8 mouse cellular contexts compared by ENCODE assay signal in the genomic region with DNA sequence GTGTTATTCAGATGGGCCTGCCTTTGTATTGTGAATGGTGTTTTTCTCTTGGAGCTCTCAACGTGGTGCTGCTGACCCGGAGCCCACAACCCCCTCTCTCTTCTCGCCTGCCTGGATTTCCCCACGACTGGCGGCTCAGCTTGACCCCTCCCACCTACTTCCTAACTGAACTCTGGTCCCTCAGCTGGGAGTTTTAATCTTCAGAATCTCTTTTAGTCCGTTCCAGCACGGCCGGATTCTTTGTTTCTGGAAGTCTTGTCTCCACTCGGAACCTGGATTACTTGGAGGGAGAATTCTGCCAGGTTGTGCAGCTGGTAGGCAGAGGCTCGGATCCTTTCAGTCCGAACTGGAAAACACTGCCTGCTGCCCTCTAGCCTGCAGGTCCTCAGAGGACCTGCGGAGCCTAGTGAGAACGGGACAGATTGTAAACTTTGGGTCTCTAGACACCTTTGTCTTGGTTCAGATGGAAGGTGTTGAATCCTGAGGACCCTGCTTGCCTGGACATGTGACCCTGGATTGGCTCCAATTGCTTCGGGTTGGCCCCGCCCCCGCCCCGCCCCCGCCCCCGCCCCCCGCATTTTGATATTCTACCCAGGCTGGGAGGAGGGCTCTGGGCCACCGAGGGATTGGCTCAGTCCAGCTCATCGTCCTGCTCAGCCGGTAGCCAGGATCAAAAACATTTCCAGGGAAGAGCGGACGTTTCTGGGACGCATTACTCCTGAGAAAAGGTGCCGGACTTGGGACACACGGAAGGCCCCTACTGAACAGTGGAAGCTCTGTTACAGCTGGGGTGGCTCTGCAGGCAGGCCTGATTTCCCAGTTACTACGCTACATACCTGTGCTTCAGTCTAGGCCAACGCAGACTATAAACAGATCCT. TPM values are rescaled to one million over a fixed set of nuclear protein-coding genes. Genes with fewer than 3 reads are reported as not detected.
A peak's percentile ranks its signal among the peaks of the same experiment; 100 is the strongest.
DNase-seq lines count a peak whose midpoint lies in the region; ATAC-seq and TF ChIP-seq lines count a peak whose summit lies in the region.

A gene (plus strand): TSS at position 200 of the 878 bp plus-strand sequence.

- no peaks in the 10 kb centered on the region for H3K9me3 ChIP-seq in lung, embryonic 15.5 days

- no peak for TF ChIP-seq CTCF in spleen, adult 2 months (IDR thresholded peaks at IDR 0.05; ENCODE audit: extremely low read depth, insufficient read depth, insufficient read length, insufficient replicate concordance)
- no peak for TF ChIP-seq CTCF in heart, adult 2 months (IDR thresholded peaks at IDR 0.05)

- no peaks in the 10 kb centered on the region for H3K27me3 ChIP-seq in spleen, adult 2 months (ENCODE audit: control insufficient read depth, insufficient read depth, low read length)
- no peaks in the 10 kb centered on the region for H3K27me3 ChIP-seq in heart, adult 2 months (ENCODE audit: control insufficient read depth, insufficient read depth, low read length)
- no peaks in the 10 kb centered on the region for H3K27me3 ChIP-seq in lung, embryonic 15.5 days

- H3K4me1 ChIP-seq in spleen, adult 2 months (ENCODE audit: control insufficient read depth, insufficient read depth, insufficient read length), result peaks cover 4% of the 10 kb centered on the region; the same call in 1 of the 2 replicates
- H3K4me1 ChIP-seq in heart, adult 2 months (ENCODE audit: control insufficient read depth, insufficient read depth, low read length), result peaks cover 3% of the 10 kb centered on the region
- H3K4me1 ChIP-seq in lung, embryonic 15.5 days, result peaks cover 14% of the 10 kb centered on the region

- intact Hi-C loops in heart, adult 2 months (cut with DNase I), result no loop called here

- WGBS in spleen, adult 2 months, result 3% methylated on average over 30 of the region's 30 CpGs
- WGBS in heart, adult 2 months, result 1% methylated on average over 30 of the region's 30 CpGs
- 1% methylated on average over 30 of the region's 30 CpGs for WGBS in lung, embryonic 15.5 days

- no peak for TF ChIP-seq POLR2A in spleen, adult 2 months (IDR thresholded peaks at IDR 0.05; ENCODE audit: low read depth, low read length)
- peak; percentile 66 for TF ChIP-seq POLR2A in heart, adult 2 months (IDR thresholded peaks at IDR 0.05; ENCODE audit: insufficient read depth, low read depth, low read length)

- H3K4me2 ChIP-seq in lung, embryonic 15.5 days, result peak within 1 kb of the TSS; percentile 72

- H3K9ac ChIP-seq in heart, adult 2 months (ENCODE audit: low read depth, low read length), result peak within 1 kb of the TSS; percentile 57
- peak within 1 kb of the TSS; percentile 53 for H3K9ac ChIP-seq in lung, embryonic 15.5 days

- TF ChIP-seq EP300 in heart, adult 2 months (IDR thresholded peaks at IDR 0.05; ENCODE audit: insufficient read depth, low read depth, low read length), result no peak

- no peaks in the 10 kb centered on the region for H3K36me3 ChIP-seq in spleen, adult 2 months (ENCODE audit: control insufficient read depth, insufficient read depth, low read length)
- H3K36me3 ChIP-seq in heart, adult 2 months (ENCODE audit: control insufficient read depth, insufficient read depth, low read length), result peaks cover 2% of the 10 kb centered on the region; the same call in 1 of the 2 replicates
- H3K36me3 ChIP-seq in lung, embryonic 15.5 days, result no peaks in the 10 kb centered on the region

- no peak for DNase-seq in spleen, adult 2 months (ENCODE audit: low read depth in 1 of 2, low spot score in 2 of 2)
- DNase-seq in spleen, adult 18-20 months, result no peak
- DNase-seq in embryo, embryonic 10.5 days (ENCODE audit: low spot score), result peak; percentile 79
- peak; percentile 65 to 67 for DNase-seq in heart, adult 2 months
- DNase-seq in kidney, adult 18-20 months, result peak; percentile 72
- peak; percentile 22 for DNase-seq in ovary, adult 18-20 months (ENCODE audit: low spot score)

- H3K27ac ChIP-seq in spleen, adult 2 months (ENCODE audit: insufficient read depth, low read length), result no peak within 1 kb of the TSS
- H3K27ac ChIP-seq in heart, adult 2 months, result peak within 1 kb of the TSS; percentile 73
- peak within 1 kb of the TSS; percentile 57 for H3K27ac ChIP-seq in lung, embryonic 15.5 days

- ATAC-seq in lung, embryonic 15.5 days (ENCODE audit: borderline replicate concordance, extremely low read depth, low FRiP score, low TSS enrichment), result peak; percentile 91
- ATAC-seq in activated CD4-positive, CD25-positive, alpha-beta regulatory T cell, adult 4 months, result no peak

- H3K79me2 ChIP-seq in heart, adult 2 months (replicated peaks; ENCODE audit: control insufficient read depth, insufficient read depth, low read length), result no peaks in the 10 kb centered on the region

- peak within 1 kb of the TSS; percentile 57 for H3K4me3 ChIP-seq in spleen, adult 2 months (ENCODE audit: extremely low read depth, insufficient read depth, insufficient read length)
- H3K4me3 ChIP-seq in heart, adult 2 months, result peak within 1 kb of the TSS; percentile 64
- peak within 1 kb of the TSS; percentile 43 for H3K4me3 ChIP-seq in lung, embryonic 15.5 days

RNA-seq across cellular contexts. Expression of the gene that starts here (rescaled TPM):
- polyA plus RNA-seq in spleen, adult 2 months (2012; rRNA removed), result 1.9 and 2.4 TPM in 2 replicates
- 1 to 10 TPM; 4.5 to 5.4 TPM for total RNA-seq in heart, adult 2 months (2021)
- 8.6 and 9.8 TPM in 2 replicates for polyA plus RNA-seq in heart, adult 2 months (2012; rRNA removed)
- 6.6 and 6.8 TPM in 2 replicates for polyA plus RNA-seq in lung, embryonic 15.5 days (2015; fragmentation: Nextera tagmentation; extraction: Ambion mirVana)
- 1 to 10 TPM; 7.5 to 8.8 TPM for polyA plus RNA-seq in activated CD4-positive, CD25-positive, alpha-beta regulatory T cell, adult 4 months (2017; shearing (Covaris generic))

Comparison
In these comparisons a context has a peak if more than half of its experiments do, and no peak if none do; other contexts are left out.
1. DNase-seq: peak in embryo, embryonic 10.5 days (single experiment), heart, adult 2 months (2 of 2), kidney, adult 18-20 months (single experiment) and ovary, adult 18-20 months (single experiment); none in spleen, adult 2 months (0 of 2) and spleen, adult 18-20 months (0 of 2).
2. Peak in every context shown above with its lines, with median percentiles within 50 percentile points of each other: H3K4me3 ChIP-seq.